Mouse (Mus musculus) forebrain, embryonic 10.5 days (tissue): ENCODE measurements around the gene Emc1. TPM values are rescaled to one million over a fixed set of nuclear protein-coding genes. Genes with fewer than 3 reads are reported as not detected.

ENCODE experiments used
- DNase-seq: peaks from one replicate; pipeline ENCODE4 v3.0.0-alpha.2; 2017; ENCODE audit warnings: low spot score; ENCODE audit errors: extremely low spot score
- H3K27ac ChIP-seq: fragments of 300-500 bp; sonication (generic); 2 replicates; pipeline ENCODE4 v1.5.1; 2016; ENCODE audit warnings: mild to moderate bottlenecking
- H3K27me3 ChIP-seq: fragments of 300-500 bp; sonication (generic); 2 replicates; pipeline ENCODE4 v1.6.1; 2016; ENCODE audit warnings: mild to moderate bottlenecking; ENCODE audit not compliant: poor library complexity, severe bottlenecking
- H3K36me3 ChIP-seq: fragments of 300-500 bp; sonication (generic); replicated peaks from 2 replicates; pipeline ENCODE4 v1.6.1; 2016; ENCODE audit warnings: mild to moderate bottlenecking, moderate library complexity
- H3K4me1 ChIP-seq: fragments of 300-500 bp; sonication (generic); 2 replicates; pipeline ENCODE4 v1.6.1; 2016
- H3K4me3 ChIP-seq: fragments of 300-500 bp; sonication (generic); 2 replicates; pipeline ENCODE4 v1.5.1; 2016; ENCODE audit warnings: mild to moderate bottlenecking, moderate library complexity
- H3K9me3 ChIP-seq: fragments of 300-500 bp; sonication (generic); 2 replicates; pipeline ENCODE4 v1.6.1; 2016; ENCODE audit warnings: mild to moderate bottlenecking, moderate library complexity
- WGBS: fragments of 180-500 bp; shearing (Covaris S2); methylation state at CpG from one replicate; pipeline ENCODE4 v1.1.7; 2016; 5-methylcytosine and 5-hydroxymethylcytosine counted together
- microRNA-seq: library from miRNA; unstranded; fragments of <30 nt; microRNA quantifications from one replicate; pipeline ENCODE4, GENCODE M21; 2017
- polyA plus RNA-seq: library from polyadenylated mRNA; unstranded; fragments of >200 nt; fragmentation: Nextera tagmentation; extraction: Ambion mirVana; gene quantifications from 2 replicates; pipeline ENCODE4 v1.2.1, GENCODE M21; 2016

Emc1 gene
- polyA plus RNA-seq, 1 experiment from 2014 or later = 36.2 TPM

DNA sequence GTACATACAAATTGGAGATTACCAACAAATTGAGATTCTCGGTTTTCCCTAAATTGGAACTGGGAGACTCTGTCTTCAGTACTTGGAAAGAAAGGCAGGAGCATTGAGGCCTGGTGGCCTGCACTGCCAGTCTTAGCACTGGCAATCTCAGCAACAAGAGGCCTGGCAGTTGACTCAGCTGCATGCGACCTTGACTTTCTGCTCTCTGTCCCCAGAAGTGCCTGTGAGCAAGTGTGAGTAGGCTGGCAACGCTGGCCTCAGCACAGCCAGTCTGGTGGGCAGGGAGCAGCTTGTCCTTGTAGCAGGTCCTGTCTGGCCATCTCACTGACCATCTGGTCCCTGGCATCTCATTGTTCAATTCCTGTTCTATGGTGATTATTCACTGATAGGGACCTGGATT lies 59.0 kb downstream of the Emc1 start:
- Histone ChIP-seq H3K4me3 (no peak overlapping the region), H3K27ac (no peak overlapping the region), H3K9me3 (no peaks in the 10 kb centered on the region), H3K27me3 (no peaks in the 10 kb centered on the region), H3K4me1 (no peaks in the 10 kb centered on the region), H3K36me3 (peaks cover 100% of the 10 kb centered on the region)
- DNase-seq = no peak
- WGBS = 93% methylated on average over 3 of the region's 3 CpGs

- Histone ChIP-seq H3K36me3 (peaks cover 100% of the 10 kb centered on the region), H3K4me1 (no peaks in the 10 kb centered on the region), H3K4me3 (no peak overlapping the region), H3K27me3 (no peaks in the 10 kb centered on the region), H3K9me3 (no peaks in the 10 kb centered on the region), H3K27ac (no peak overlapping the region)
- no peak for DNase-seq
- WGBS = 44% methylated on average over 1 of the region's 1 CpGs
These were observed 65.5 kb downstream of the Emc1 start for GRCm38 (mm10) chr4:139417868-139418267.

GRCm38 (mm10) chr4:139421621-139422020 lies 69.2 kb downstream of the Emc1 start:
- Histone ChIP-seq H3K27me3 (no peaks in the 10 kb centered on the region), H3K9me3 (no peaks in the 10 kb centered on the region), H3K27ac (no peak overlapping the region), H3K36me3 (peaks cover 100% of the 10 kb centered on the region), H3K4me3 (no peak overlapping the region), H3K4me1 (no peaks in the 10 kb centered on the region)
- DNase-seq = no peak
- WGBS = 93% methylated on average over 7 of the region's 7 CpGs

- Histone ChIP-seq H3K9me3 (no peaks in the 10 kb centered on the region), H3K4me3 (no peak overlapping the region), H3K4me1 (no peaks in the 10 kb centered on the region), H3K36me3 (peaks cover 100% of the 10 kb centered on the region), H3K27me3 (no peaks in the 10 kb centered on the region), H3K27ac (no peak overlapping the region)
- WGBS = 91% methylated on average over 2 of the region's 2 CpGs
- no peak for DNase-seq
These were observed 70.0 kb downstream of the Emc1 start for GRCm38 (mm10) chr4:139422409-139422808.

DNA sequence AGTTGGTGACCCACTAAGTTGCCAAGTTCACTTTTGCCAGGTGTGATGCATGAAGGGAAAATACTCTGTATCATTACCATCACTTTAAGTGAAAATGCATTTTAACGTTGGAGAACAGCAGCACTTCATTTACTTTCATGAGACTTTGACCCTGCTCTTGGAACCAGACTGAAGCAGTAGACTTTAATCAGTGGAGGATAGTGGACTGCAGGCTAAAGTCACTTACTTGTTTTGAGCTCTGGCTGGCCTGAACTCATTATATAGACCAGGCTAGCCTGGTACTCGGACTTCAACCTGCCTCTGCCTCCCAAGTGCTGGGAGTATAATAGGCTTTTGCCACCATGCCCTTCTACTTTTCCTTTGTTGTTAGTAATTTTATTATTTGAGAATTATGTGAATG lies 70.9 kb downstream of the Emc1 start:
- Histone ChIP-seq H3K27me3 (no peaks in the 10 kb centered on the region), H3K9me3 (no peaks in the 10 kb centered on the region), H3K36me3 (peaks cover 100% of the 10 kb centered on the region), H3K4me1 (no peaks in the 10 kb centered on the region), H3K4me3 (no peak overlapping the region), H3K27ac (no peak overlapping the region)
- 75% methylated on average over 2 of the region's 2 CpGs for WGBS
- DNase-seq = no peak

Small RNA genes lying within 50 kb of the gene (microRNA-seq; reads per million reads assigned to microRNA genes)
- gene Gm24245 (11.1 reads per million, percentile 22 among the genes with 10 or more reads in this experiment), gene Gm25732 (2.4 reads per million)

Other genes starting within 250 kb of the Emc1 start
- gene Minos1, start 221.5 kb upstream of the Emc1 start, polyA plus RNA-seq = 375 and 389 TPM in 2 replicates
- gene Capzb, start 159.7 kb upstream of the Emc1 start, polyA plus RNA-seq = 340 and 360 TPM in 2 replicates
- 13.6 and 14.7 TPM in 2 replicates for gene Pqlc2, start 41.9 kb upstream of the Emc1 start, polyA plus RNA-seq
- gene Akr7a5, start 41.8 kb upstream of the Emc1 start, polyA plus RNA-seq = 117 and 120 TPM in 2 replicates
- gene Mrto4, start within 50 bp of the Emc1 start, polyA plus RNA-seq = 186 and 195 TPM in 2 replicates
- gene Ubr4, start within 50 bp of the Emc1 start, polyA plus RNA-seq = 57.4 and 63.4 TPM in 2 replicates
- 2.3 and 3.0 TPM in 2 replicates for gene Iffo2, start 178.0 kb downstream of the Emc1 start, polyA plus RNA-seq